Mouse (Mus musculus) gastrocnemius, adult 2 months (tissue): Measurements from ENCODE around the gene Btrc. TPM values are rescaled to one million over a fixed set of nuclear protein-coding genes. Genes with fewer than 3 reads are reported as not detected.
A peak's percentile ranks its signal among the peaks of the same experiment; 100 is the strongest.

Source experiments
- DNase-seq: peaks from one replicate; pipeline ENCODE4 v3.0.0; 2022
- H3K27ac ChIP-seq: fragments of 200-600 bp; 2 replicates; pipeline ENCODE4 v1.8.1; 2022; ENCODE audit warnings: mild to moderate bottlenecking
- H3K4me3 ChIP-seq: fragments of 200-600 bp; 2 replicates; pipeline ENCODE4 v1.8.1; 2022; ENCODE audit warnings: mild to moderate bottlenecking, moderate library complexity
- CTCF ChIP-seq: fragments of 200-600 bp; IDR thresholded peaks from 2 replicates; pipeline ENCODE4 v1.8.1; 2022; ENCODE audit warnings: antibody characterized with exemption, mild to moderate bottlenecking, moderate library complexity
- intact Hi-C: fragments of 180-260 bp; cut with DNase I; formaldehyde crosslinking; loops from one replicate; pipeline ENCODE4 v1.15.1; 2025
- total RNA-seq, 2 experiments: library from RNA; stranded (reverse); gene quantifications; 2 replicates each; pipeline ENCODE4 v1.2.3; 2021

Gene Btrc
- total RNA-seq, 2 experiments from 2014 or later = 20.5 to 22.0 TPM

GRCm38 (mm10) chr19:45459931-45460665 is 96.6 kb downstream of the Btrc start:
- H3K27ac ChIP-seq = no peak overlapping the region
- TF ChIP-seq CTCF = no peak
- intact Hi-C loops = no loop called here
- DNase-seq = no peak
- no peak overlapping the region for H3K4me3 ChIP-seq

- intact Hi-C loops = no loop called here
- no peak overlapping the region for H3K27ac ChIP-seq
- peak; percentile 64 for TF ChIP-seq CTCF
These were observed 97.5 kb downstream of the Btrc start for GRCm38 (mm10) chr19:45460749-45461736.

GRCm38 (mm10) chr19:45469760-45470159 is 106.2 kb downstream of the Btrc start:
- DNase-seq = no peak
- Histone ChIP-seq H3K27ac (no peak overlapping the region), H3K4me3 (no peak overlapping the region)
- intact Hi-C loops = no loop called here
- TF ChIP-seq CTCF = peak; percentile 18; the same call in 1 of the 2 replicates

More at GRCm38 (mm10) chr19:45460749-45461736, 97.5 kb downstream of the Btrc start:
- H3K4me3 ChIP-seq = no peak overlapping the region
- DNase-seq = no peak

GRCm38 (mm10) chr19:45472691-45473520 is 109.4 kb downstream of the Btrc start:
- DNase-seq = no peak

GRCm38 (mm10) chr19:45474686-45475085 is 111.2 kb downstream of the Btrc start:
- Histone ChIP-seq H3K4me3 (no peak overlapping the region; the same call in 1 of the 2 replicates), H3K27ac (peak overlapping the region; percentile 82)
- no peak for TF ChIP-seq CTCF
- intact Hi-C loops = loop anchor here (5.0 kb wide), 1 partner anchor 68 kb away; no protein-coding TSS in a partner anchor
- no peak for DNase-seq

More at GRCm38 (mm10) chr19:45472691-45473520, 109.4 kb downstream of the Btrc start:
- peak overlapping the region; percentile 70 for H3K27ac ChIP-seq
- no peak for TF ChIP-seq CTCF
- intact Hi-C loops = loop anchor here (2.0 kb wide), 1 partner anchor 240 kb away; no protein-coding TSS in a partner anchor
- peak overlapping the region; percentile 51 for H3K4me3 ChIP-seq

- intact Hi-C loops = loop anchor here (5.0 kb wide), 1 partner anchor 66 kb away; no protein-coding TSS in a partner anchor
- no peak for TF ChIP-seq CTCF
These were observed 112.5 kb downstream of the Btrc start for GRCm38 (mm10) chr19:45475928-45476553.

GRCm38 (mm10) chr19:45479548-45479947 is 116.0 kb downstream of the Btrc start:
- H3K4me3 ChIP-seq = peak overlapping the region; percentile 52
- peak overlapping the region; percentile 81 for H3K27ac ChIP-seq
- intact Hi-C loops = loop anchor here (5.0 kb wide), 1 partner anchor 63 kb away; no protein-coding TSS in a partner anchor
- TF ChIP-seq CTCF = no peak
- no peak for DNase-seq

More at GRCm38 (mm10) chr19:45475928-45476553, 112.5 kb downstream of the Btrc start:
- peak overlapping the region; percentile 64 for H3K4me3 ChIP-seq
- DNase-seq = no peak
- peak overlapping the region; percentile 82 for H3K27ac ChIP-seq

GRCm38 (mm10) chr19:45480490-45480889 is 117.0 kb downstream of the Btrc start:
- Histone ChIP-seq H3K4me3 (no peak overlapping the region), H3K27ac (peak overlapping the region; percentile 81; the same call in 1 of the 2 replicates)
- no peak for DNase-seq
- TF ChIP-seq CTCF = no peak
- intact Hi-C loops = no loop called here

- intact Hi-C loops = no loop called here
- no peak overlapping the region for H3K4me3 ChIP-seq
- no peak overlapping the region for H3K27ac ChIP-seq
- no peak for DNase-seq
- TF ChIP-seq CTCF = no peak
These were observed 117.4 kb downstream of the Btrc start for GRCm38 (mm10) chr19:45480951-45481350.

- Histone ChIP-seq H3K27ac (no peak overlapping the region), H3K4me3 (no peak overlapping the region)
- intact Hi-C loops = no loop called here
- no peak for TF ChIP-seq CTCF
- DNase-seq = no peak
These were observed 119.9 kb downstream of the Btrc start for GRCm38 (mm10) chr19:45483470-45483869.
